Comparison of ENCODE assay signal across 8 mouse cellular contexts in the genomic region with DNA sequence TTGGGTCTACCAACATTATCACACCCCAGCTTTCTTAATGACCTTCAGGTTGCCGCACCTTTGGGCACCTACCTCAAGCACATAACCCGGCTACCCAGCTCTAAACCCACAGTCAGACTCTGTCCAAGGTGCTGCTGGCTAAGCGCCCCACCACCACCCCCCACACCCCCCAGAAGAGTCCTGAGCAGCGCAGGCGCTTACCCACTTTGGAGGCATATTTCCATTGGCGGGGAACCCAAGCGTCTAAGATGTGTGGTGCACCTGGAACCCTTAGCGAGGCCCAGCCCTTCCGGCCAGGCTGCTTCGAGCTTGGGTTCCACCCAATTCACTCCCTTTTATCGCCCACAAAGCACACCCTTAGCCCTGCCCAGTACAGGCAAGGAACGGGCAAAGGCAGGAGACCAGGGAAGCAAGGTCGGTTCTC. TPM values are rescaled to one million over a fixed set of nuclear protein-coding genes. Genes with fewer than 3 reads are reported as not detected.
DNase-seq lines count a peak whose midpoint lies in the region; ATAC-seq lines count a peak whose summit lies in the region.

A gene (minus strand): TSS at position 270 of the 424 bp plus-strand sequence.

- 7% methylated on average over 13 of the region's 13 CpGs for WGBS in heart, embryonic 15.5 days
- 12% methylated on average over 13 of the region's 13 CpGs for WGBS in midbrain, embryonic 12.5 days

- DNase-seq in adrenal gland, adult 8-10 months, result no peak
- no peak for DNase-seq in adrenal gland, postnatal 36 days
- DNase-seq in thymus, postnatal 0 days (ENCODE audit: low spot score), result peak; percentile 35
- DNase-seq in thymus, postnatal 25 days, result no peak
- no peak for DNase-seq in left cerebral cortex, postnatal 25 days (ENCODE audit: low spot score in 2 of 2)
- no peak for DNase-seq in right cerebral cortex, postnatal 10 days (ENCODE audit: low spot score in 2 of 2)

- peak within 1 kb of the TSS; percentile 74 for H3K9ac ChIP-seq in heart, embryonic 15.5 days
- H3K9ac ChIP-seq in midbrain, embryonic 12.5 days (replicated peaks), result peak within 1 kb of the TSS; percentile 64

- intact Hi-C loops in left cerebral cortex, postnatal 25 days (cut with DNase I), result no loop called here

- peak within 1 kb of the TSS; percentile 69 for H3K27ac ChIP-seq in heart, embryonic 15.5 days
- H3K27ac ChIP-seq in midbrain, embryonic 12.5 days (replicated peaks), result peak within 1 kb of the TSS; percentile 79

- H3K9me3 ChIP-seq in heart, embryonic 15.5 days (replicated peaks), result no peaks in the 10 kb centered on the region
- no peaks in the 10 kb centered on the region for H3K9me3 ChIP-seq in midbrain, embryonic 12.5 days

- H3K27me3 ChIP-seq in heart, embryonic 15.5 days, result peaks cover 60% of the 10 kb centered on the region
- H3K27me3 ChIP-seq in midbrain, embryonic 12.5 days, result peaks cover 60% of the 10 kb centered on the region

- peaks cover 3% of the 10 kb centered on the region; the same call in 1 of the 2 replicates for H3K36me3 ChIP-seq in heart, embryonic 15.5 days
- peaks cover 19% of the 10 kb centered on the region for H3K36me3 ChIP-seq in midbrain, embryonic 12.5 days

- ATAC-seq in heart, embryonic 15.5 days (replicated peaks; ENCODE audit: insufficient number of reproducible peaks, insufficient read depth, low FRiP score, low read depth), result peak; percentile 4; the same call in 1 of the 2 replicates
- ATAC-seq in midbrain, embryonic 12.5 days (ENCODE audit: low FRiP score, low read depth), result peak; percentile 0; the same call in 1 of the 2 replicates

- peak within 1 kb of the TSS; percentile 99 for H3K4me2 ChIP-seq in heart, embryonic 15.5 days
- peak within 1 kb of the TSS; percentile 66 for H3K4me2 ChIP-seq in midbrain, embryonic 12.5 days (replicated peaks)

- peak within 1 kb of the TSS; percentile 75 for H3K4me3 ChIP-seq in heart, embryonic 15.5 days
- H3K4me3 ChIP-seq in midbrain, embryonic 12.5 days, result peak within 1 kb of the TSS; percentile 69

- H3K4me1 ChIP-seq in heart, embryonic 15.5 days (replicated peaks), result peaks cover 52% of the 10 kb centered on the region
- peaks cover 45% of the 10 kb centered on the region for H3K4me1 ChIP-seq in midbrain, embryonic 12.5 days

RNA-seq across cellular contexts. Expression of the gene that starts here (rescaled TPM):
- total RNA-seq in adrenal gland, adult 8-10 months (2022), result 10 to 100 TPM in 3 of 4 experiments, 1 to 10 TPM in 1; 7.7 to 17.9 (median 12.0) TPM
- total RNA-seq in adrenal gland, postnatal 36 days (2021), result 10 to 100 TPM in 1 of 2 experiments, 1 to 10 TPM in 1; 9.9 to 13.9 TPM
- polyA plus RNA-seq in thymus, postnatal 0 days (2015; fragmentation: Nextera tagmentation; extraction: Ambion mirVana), result 6.1 and 7.6 TPM in 2 replicates
- polyA plus RNA-seq in heart, embryonic 15.5 days (2015; fragmentation: Nextera tagmentation; extraction: Ambion mirVana), result 13.5 and 18.7 TPM in 2 replicates
- 10 to 100 TPM; 52.8 to 58.2 TPM for total RNA-seq in left cerebral cortex, postnatal 25 days (2021)
- 40.4 and 41.2 TPM in 2 replicates for polyA plus RNA-seq in midbrain, embryonic 12.5 days (2016; fragmentation: Nextera tagmentation; extraction: Ambion mirVana)
